Mouse (Mus musculus) limb, embryonic 12.5 days (tissue): ENCODE results near the gene Tedc2. TPM values are rescaled to one million over a fixed set of nuclear protein-coding genes. Genes with fewer than 3 reads are reported as not detected.

Experiments
- ATAC-seq: fragments of 200-750 bp; cut with Nextera tagmentation; 2 replicates; pipeline ENCODE4 v1.8.0; 2017; ENCODE audit warnings: low read depth, moderate TSS enrichment; ENCODE audit not compliant: insufficient number of reproducible peaks, insufficient read depth, low FRiP score, low TSS enrichment
- H3K27ac ChIP-seq: fragments of 300-500 bp; sonication (generic); 2 replicates; pipeline ENCODE4 v1.5.1; 2016; ENCODE audit warnings: mild to moderate bottlenecking, moderate library complexity
- H3K27me3 ChIP-seq: fragments of 300-500 bp; sonication (generic); 2 replicates; pipeline ENCODE4 v1.6.1; 2016; ENCODE audit warnings: mild to moderate bottlenecking, moderate library complexity
- H3K36me3 ChIP-seq: fragments of 300-500 bp; sonication (generic); 2 replicates; pipeline ENCODE4 v1.6.1; 2016; ENCODE audit warnings: mild to moderate bottlenecking, moderate library complexity
- H3K4me1 ChIP-seq: fragments of 300-500 bp; sonication (generic); replicated peaks from 2 replicates; pipeline ENCODE4 v1.6.1; 2016
- H3K4me2 ChIP-seq: fragments of 300-500 bp; sonication (generic); 2 replicates; pipeline ENCODE4 v1.6.1; 2016; ENCODE audit warnings: mild to moderate bottlenecking, moderate library complexity
- H3K4me3 ChIP-seq: fragments of 300-500 bp; sonication (generic); replicated peaks from 2 replicates; pipeline ENCODE4 v1.5.1; 2016; ENCODE audit warnings: mild to moderate bottlenecking
- H3K9ac ChIP-seq: fragments of 300-500 bp; sonication (generic); replicated peaks from 2 replicates; pipeline ENCODE4 v1.6.1; 2016; ENCODE audit warnings: mild to moderate bottlenecking, moderate library complexity
- H3K9me3 ChIP-seq: fragments of 300-500 bp; sonication (generic); 2 replicates; pipeline ENCODE4 v1.6.1; 2016; ENCODE audit warnings: mild to moderate bottlenecking, moderate library complexity
- WGBS: fragments of 180-500 bp; shearing (Covaris S2); methylation state at CpG from one replicate; pipeline ENCODE4 v1.1.7; 2016; 5-methylcytosine and 5-hydroxymethylcytosine counted together
- polyA plus RNA-seq: library from polyadenylated mRNA; unstranded; fragments of >200 nt; fragmentation: Nextera tagmentation; extraction: Ambion mirVana; gene quantifications from 2 replicates; pipeline ENCODE4 v1.2.1, GENCODE M21; 2016

Tedc2 gene
- polyA plus RNA-seq: 18.3 and 20.2 TPM in 2 replicates

DNA sequence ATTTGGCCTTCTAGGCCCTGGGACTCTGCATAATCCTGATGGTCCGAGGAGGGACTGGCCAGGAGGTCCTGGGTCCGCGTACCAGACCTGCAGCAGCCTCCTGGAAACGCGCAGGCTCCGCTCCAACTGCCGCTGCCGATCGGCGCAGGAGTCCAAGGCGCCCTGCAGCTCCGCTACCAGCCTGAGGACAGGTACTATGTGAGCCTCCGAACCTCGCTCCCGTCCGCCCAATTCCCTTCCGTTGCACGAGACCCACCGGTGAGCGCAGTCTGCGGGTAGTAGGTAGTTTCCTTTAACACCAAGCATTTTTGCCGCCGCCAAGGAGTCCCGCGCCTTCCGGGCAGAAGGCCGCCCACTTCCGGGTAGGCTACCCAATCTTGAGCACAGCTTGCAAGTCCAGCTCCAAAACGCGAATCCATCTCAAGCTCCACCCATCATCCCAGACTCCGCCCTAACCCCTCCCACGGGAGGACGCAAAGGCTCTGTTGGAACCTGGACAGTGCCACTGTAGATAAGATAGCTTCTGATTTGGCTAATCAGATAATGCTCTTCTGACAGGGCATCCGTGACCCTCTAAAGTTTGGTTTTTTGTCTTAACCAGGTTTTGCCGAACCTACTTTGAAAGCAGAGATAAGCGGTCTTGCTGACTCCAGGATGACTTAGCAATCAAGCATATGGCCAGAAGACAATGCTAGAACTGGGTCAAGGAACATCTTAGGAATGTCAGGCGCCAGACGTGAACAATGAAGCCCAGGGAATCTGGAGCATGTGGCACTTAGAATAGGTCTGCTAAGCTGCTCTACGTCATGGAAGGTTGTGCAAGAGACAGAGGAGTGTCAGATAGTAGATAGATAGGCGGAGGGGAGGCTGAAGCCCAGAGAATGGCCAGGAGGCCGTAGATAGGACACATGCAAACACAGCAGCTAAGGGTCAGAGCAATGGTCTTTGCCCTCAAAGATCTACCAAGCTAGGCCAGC, at the start of gene Tedc2:
TSS of gene Tedc2 (minus strand) at position 417 of the 977 bp plus-strand sequence.
- Histone ChIP-seq H3K4me1 (peaks cover 16% of the 10 kb centered on the region), H3K9me3 (no peaks in the 10 kb centered on the region), H3K9ac (peak within 1 kb of the TSS; percentile 82), H3K27ac (peak within 1 kb of the TSS; percentile 67), H3K4me3 (peak within 1 kb of the TSS; percentile 78), H3K4me2 (peak within 1 kb of the TSS; percentile 94), H3K36me3 (peaks cover 68% of the 10 kb centered on the region), H3K27me3 (no peaks in the 10 kb centered on the region)
- 6% methylated on average over 41 of the region's 41 CpGs for WGBS
- ATAC-seq: peak; percentile 87

DNA sequence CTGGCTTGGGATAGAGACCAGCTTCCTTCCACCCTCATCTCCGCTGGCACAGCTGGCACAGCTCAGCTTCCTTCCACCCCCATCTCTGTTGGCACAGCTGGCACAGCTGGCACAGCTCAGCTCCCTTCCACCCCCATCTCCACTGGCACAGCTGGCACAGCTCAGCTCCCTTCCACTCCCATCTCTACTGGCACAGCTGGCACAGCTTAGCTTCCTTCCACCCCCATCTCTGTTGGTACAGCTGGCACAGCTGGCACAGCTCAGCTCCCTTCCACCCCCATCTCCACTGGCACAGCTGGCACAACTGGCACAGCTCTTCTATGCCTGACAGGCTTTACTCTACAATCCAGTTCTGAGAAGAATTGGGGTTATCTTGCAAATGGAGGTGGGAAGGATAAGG, 46.5 kb upstream of the Tedc2 start:
- H3K9me3 ChIP-seq: no peaks in the 10 kb centered on the region; the same call in 1 of the 2 replicates
- no peaks in the 10 kb centered on the region for H3K4me1 ChIP-seq
- no peaks in the 10 kb centered on the region for H3K36me3 ChIP-seq
- no peak overlapping the region for H3K27ac ChIP-seq
- no peak overlapping the region for H3K9ac ChIP-seq
- no peak overlapping the region for H3K4me3 ChIP-seq
- ATAC-seq: no peak
- no peaks in the 10 kb centered on the region for H3K27me3 ChIP-seq
- WGBS: 87% methylated on average over 1 of the region's 1 CpGs
- H3K4me2 ChIP-seq: no peak overlapping the region

DNA sequence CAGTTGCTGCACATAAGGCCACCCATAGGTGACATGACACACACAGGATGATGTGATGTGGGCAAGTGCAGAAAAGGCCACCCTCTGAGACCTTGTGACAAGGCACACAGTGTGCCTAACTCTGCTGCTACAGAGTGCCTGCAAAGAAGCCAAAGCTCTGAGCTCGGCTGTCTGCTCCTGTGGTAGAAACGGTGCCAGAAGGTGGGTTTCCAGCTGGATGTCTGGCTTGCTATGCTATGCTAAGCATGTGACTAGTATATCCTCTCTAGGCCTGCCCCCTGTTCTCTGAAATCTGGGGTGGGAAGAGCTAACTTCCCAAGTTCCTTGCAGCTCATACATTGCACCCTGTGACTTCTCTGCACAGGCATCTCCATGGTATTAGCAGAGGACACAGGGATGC, 44.1 kb upstream of the Tedc2 start:
- 89% methylated on average over 2 of the region's 2 CpGs for WGBS
- Histone ChIP-seq H3K9me3 (no peaks in the 10 kb centered on the region; the same call in 1 of the 2 replicates), H3K9ac (no peak overlapping the region), H3K4me3 (no peak overlapping the region), H3K27me3 (no peaks in the 10 kb centered on the region), H3K4me2 (no peak overlapping the region), H3K4me1 (no peaks in the 10 kb centered on the region), H3K36me3 (no peaks in the 10 kb centered on the region), H3K27ac (no peak overlapping the region)
- ATAC-seq: no peak

DNA sequence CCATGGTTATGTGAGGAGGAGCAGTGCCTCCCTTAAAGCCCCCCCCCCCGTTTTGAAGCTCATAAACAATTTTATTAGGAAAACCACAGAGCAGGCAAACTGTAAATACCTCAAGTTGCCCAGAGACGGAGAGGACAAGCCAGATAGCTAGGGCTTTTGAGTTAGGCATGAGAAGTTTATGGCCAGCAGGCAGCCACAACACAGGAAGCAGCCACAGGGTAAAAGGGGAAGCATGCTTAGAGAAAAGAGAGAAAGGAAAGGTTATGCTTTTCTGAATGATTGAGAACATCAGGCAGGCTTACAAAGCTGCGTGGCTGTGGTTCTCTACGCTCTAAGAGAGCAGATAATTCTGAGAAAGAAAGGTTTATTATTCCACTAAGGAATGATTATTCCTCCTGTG, 39.9 kb upstream of the Tedc2 start:
- H3K27me3 ChIP-seq: no peaks in the 10 kb centered on the region
- no peaks in the 10 kb centered on the region for H3K4me1 ChIP-seq
- no peak overlapping the region for H3K9ac ChIP-seq
- H3K27ac ChIP-seq: peak overlapping the region; percentile 42; the same call in 1 of the 2 replicates
- no peaks in the 10 kb centered on the region; the same call in 1 of the 2 replicates for H3K9me3 ChIP-seq
- H3K4me2 ChIP-seq: 0 out of 2 replicates have a peak overlapping the region, but pooled peaks have one; percentile 2
- H3K36me3 ChIP-seq: no peaks in the 10 kb centered on the region
- no peak for ATAC-seq
- WGBS: 40% methylated on average over 4 of the region's 4 CpGs
- H3K4me3 ChIP-seq: no peak overlapping the region

DNA sequence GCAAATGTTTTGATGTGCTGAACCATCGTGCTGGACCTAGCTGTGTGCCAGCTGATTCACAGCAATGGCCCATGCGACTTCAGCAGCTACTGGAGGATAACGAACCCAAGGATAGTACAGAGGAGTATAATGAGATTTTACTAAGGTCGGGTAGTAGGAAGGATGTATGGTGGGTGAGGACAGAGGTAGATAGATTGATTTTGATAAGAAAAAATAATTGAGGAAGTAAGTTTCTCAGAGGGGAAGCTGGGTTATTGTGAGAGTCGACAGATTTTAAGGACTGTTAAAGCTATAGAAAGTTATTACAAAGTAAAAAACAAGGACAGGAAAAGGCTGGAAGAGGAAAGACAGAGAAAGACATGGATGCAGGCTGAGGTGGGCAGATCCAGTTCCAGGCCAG, 39.1 kb upstream of the Tedc2 start:
- WGBS: 63% methylated on average over 5 of the region's 5 CpGs

DNA sequence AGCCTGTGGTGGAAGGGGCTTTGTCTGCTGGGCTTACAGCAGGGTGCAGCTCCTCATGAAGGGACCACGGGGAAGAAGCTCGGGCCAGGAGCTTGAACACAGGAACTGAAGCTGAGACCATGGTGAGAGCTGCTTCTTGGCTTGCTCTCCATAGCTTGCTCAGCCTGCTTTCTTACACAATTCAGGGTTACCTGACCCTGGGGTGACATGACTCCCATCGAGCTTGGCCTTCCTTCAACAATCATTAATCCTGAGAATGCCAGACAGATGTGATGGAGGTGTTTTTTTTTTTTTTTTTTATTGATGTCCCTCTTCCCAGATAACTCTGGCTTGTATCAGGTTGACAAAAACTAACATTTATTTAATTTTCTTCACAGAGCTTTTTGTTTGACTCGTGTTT, 38.3 kb upstream of the Tedc2 start:
- H3K9ac ChIP-seq: no peak overlapping the region
- no peak overlapping the region for H3K27ac ChIP-seq
- H3K27me3 ChIP-seq: no peaks in the 10 kb centered on the region
- H3K36me3 ChIP-seq: no peaks in the 10 kb centered on the region
- no peaks in the 10 kb centered on the region for H3K4me1 ChIP-seq
- H3K4me3 ChIP-seq: no peak overlapping the region
- no peak for ATAC-seq
- no peak overlapping the region for H3K4me2 ChIP-seq
- no peaks in the 10 kb centered on the region; the same call in 1 of the 2 replicates for H3K9me3 ChIP-seq
- WGBS: 76% methylated on average over 4 of the region's 4 CpGs

More for the DNA sequence above, 39.1 kb upstream of the Tedc2 start:
- Histone ChIP-seq H3K4me1 (no peaks in the 10 kb centered on the region), H3K4me2 (no peak overlapping the region), H3K4me3 (no peak overlapping the region), H3K9ac (no peak overlapping the region), H3K36me3 (no peaks in the 10 kb centered on the region), H3K27ac (no peak overlapping the region), H3K27me3 (no peaks in the 10 kb centered on the region), H3K9me3 (no peaks in the 10 kb centered on the region; the same call in 1 of the 2 replicates)
- no peak for ATAC-seq

DNA sequence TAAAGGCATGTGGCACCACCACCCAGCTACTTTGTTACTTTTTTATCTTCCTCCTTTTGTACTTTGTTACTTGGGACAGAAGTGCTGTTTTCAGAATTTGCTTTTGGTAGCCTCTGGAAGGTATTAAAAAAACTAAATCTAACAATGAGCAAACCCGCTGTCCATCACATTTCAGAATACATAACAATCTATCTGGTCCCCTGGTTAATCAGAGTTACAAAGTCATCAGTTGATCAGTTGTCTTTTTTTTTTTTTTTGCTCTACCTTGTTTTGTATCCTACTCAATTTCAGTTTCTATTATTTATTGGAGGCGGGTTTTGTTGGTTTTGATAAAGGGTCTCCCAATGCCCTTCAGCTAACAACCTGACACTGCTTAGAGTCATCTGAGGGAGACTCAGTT, 31.7 kb upstream of the Tedc2 start:
- Histone ChIP-seq H3K27ac (no peak overlapping the region), H3K27me3 (no peaks in the 10 kb centered on the region), H3K9ac (no peak overlapping the region), H3K36me3 (peaks cover 18% of the 10 kb centered on the region), H3K9me3 (no peaks in the 10 kb centered on the region), H3K4me2 (peak overlapping the region; percentile 67), H3K4me1 (peaks cover 13% of the 10 kb centered on the region), H3K4me3 (no peak overlapping the region)
- WGBS: 97% methylated on average over 2 of the region's 2 CpGs
- ATAC-seq: no peak

DNA sequence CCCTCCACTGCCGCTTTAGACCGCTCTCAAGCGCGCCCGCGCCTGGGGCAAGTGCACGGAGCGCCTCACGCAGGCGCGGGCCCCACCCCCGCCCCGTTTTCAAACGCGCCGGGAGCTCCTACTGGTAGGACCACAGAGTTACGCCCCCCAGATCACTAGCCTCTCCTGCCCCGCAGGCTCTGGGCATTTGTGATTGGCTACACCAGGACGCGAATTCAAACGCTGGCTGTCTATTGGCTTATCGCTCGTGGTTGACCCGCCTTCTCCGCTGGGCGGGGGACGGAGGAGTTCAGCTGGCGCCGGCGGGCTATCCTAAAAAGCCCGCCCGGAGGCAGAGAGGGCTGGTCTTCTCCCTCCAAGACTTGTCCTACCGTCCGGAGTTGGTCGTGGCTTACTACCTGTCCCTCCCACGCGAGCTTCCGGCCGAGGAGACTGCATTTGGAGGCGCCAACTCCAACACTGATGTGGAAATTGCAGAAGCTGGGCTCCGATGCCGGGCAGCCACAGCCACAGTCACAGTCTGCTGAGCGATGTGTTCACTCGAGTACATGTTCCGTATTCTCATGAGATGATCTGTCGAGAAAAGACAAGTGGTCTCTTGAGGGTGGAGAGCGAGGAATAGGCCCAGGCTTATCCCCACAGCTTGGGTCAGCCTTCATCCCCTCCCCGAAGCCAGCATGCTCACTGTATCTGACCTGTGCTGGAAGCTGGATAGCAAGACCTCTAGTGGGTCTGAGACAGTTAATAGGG, 30.8 kb upstream of the Tedc2 start, which contains the start of gene Ccnf:
TSS of gene Ccnf (minus strand) at position 165 of the 750 bp plus-strand sequence.
- H3K4me1 ChIP-seq: peaks cover 13% of the 10 kb centered on the region
- H3K9me3 ChIP-seq: no peaks in the 10 kb centered on the region
- peak within 1 kb of the TSS; percentile 86 for H3K27ac ChIP-seq
- H3K9ac ChIP-seq: peak within 1 kb of the TSS; percentile 85
- WGBS: 1% methylated on average over 48 of the region's 48 CpGs
- H3K4me2 ChIP-seq: peak within 1 kb of the TSS; percentile 67
- no peaks in the 10 kb centered on the region for H3K27me3 ChIP-seq
- ATAC-seq: peak; percentile 99
- H3K4me3 ChIP-seq: peak within 1 kb of the TSS; percentile 75
- H3K36me3 ChIP-seq: peaks cover 26% of the 10 kb centered on the region

DNA sequence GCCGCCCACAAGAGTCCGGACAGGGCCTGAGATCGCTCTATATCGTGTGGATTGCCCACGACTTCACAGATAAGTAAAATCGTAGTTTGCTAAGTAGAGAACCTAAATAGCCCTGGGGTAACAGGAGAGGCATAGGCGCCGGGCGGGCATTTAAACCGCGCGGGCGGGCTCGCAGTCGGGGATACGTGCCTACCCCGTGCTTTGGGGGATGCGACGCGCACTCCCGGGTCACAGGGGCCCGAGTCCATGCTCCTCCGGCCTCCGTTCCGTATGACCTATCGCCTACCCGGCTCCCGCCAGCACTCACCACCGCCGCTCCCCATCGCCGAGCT, 30.3 kb upstream of the Tedc2 start:
- peak overlapping the region; percentile 67 for H3K4me2 ChIP-seq
- no peaks in the 10 kb centered on the region for H3K9me3 ChIP-seq
- peak overlapping the region; percentile 85 for H3K9ac ChIP-seq
- peaks cover 31% of the 10 kb centered on the region for H3K36me3 ChIP-seq
- no peaks in the 10 kb centered on the region for H3K27me3 ChIP-seq
- peak overlapping the region; percentile 75 for H3K4me3 ChIP-seq
- under 1% methylated on average over 32 of the region's 32 CpGs for WGBS
- peak overlapping the region; percentile 74 for H3K27ac ChIP-seq
- peaks cover 13% of the 10 kb centered on the region for H3K4me1 ChIP-seq
- ATAC-seq: no peak; the same call in 1 of the 2 replicates

DNA sequence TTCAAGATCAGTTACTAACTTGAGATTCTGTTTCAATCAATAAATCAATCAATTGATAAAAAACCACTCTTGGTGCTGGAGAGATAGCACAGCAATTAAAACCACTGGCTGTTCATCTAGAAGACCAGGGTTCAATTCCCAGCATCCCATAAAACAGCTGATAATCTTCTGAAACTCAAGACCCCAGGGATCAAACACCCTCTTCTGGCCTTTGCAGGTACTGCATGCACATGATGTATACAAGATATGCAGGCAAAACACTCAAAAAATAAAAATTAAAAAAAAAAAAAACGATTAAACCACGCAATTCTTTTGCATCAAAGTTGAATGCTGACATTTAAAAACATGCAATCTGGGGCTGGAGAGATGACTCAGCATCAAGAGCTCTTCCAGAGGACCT, 28.0 kb upstream of the Tedc2 start:
- ATAC-seq: no peak
- Histone ChIP-seq H3K36me3 (peaks cover 49% of the 10 kb centered on the region), H3K9ac (no peak overlapping the region), H3K4me3 (no peak overlapping the region), H3K4me1 (peaks cover 13% of the 10 kb centered on the region), H3K4me2 (no peak overlapping the region), H3K9me3 (peaks cover 11% of the 10 kb centered on the region), H3K27me3 (no peaks in the 10 kb centered on the region), H3K27ac (no peak overlapping the region)
- WGBS: 93% methylated on average over 2 of the region's 2 CpGs

DNA sequence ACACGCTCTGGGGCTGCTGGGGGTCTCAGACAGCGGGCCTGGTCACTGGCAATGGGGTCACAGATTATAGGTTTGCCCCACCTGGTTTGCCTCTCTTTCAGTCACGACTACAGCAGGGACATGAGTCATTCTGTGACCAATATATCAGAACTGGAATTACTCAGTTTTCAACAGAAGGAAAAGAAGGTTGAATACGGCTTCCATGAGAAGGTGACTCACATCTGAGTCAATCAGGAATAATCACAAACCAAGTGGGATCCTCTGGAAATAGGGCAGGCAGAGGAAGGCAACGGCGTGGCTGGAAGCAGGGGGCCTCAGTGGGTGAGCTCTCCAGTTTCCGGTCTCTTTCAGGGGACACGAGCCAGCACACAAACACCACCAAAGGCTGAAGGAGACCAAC, 23.4 kb upstream of the Tedc2 start:
- no peak for ATAC-seq
- H3K27me3 ChIP-seq: no peaks in the 10 kb centered on the region
- H3K27ac ChIP-seq: no peak overlapping the region
- no peak overlapping the region for H3K4me2 ChIP-seq
- WGBS: 98% methylated on average over 8 of the region's 8 CpGs
- H3K9me3 ChIP-seq: peaks cover 13% of the 10 kb centered on the region
- H3K4me1 ChIP-seq: no peaks in the 10 kb centered on the region
- H3K4me3 ChIP-seq: no peak overlapping the region
- H3K36me3 ChIP-seq: peaks cover 93% of the 10 kb centered on the region
- H3K9ac ChIP-seq: no peak overlapping the region
